Mouse (Mus musculus): ENCODE measurements around the gene Hexdc. TPM values are rescaled to one million over a fixed set of nuclear protein-coding genes. Genes with fewer than 3 reads are reported as not detected.

Gene Hexdc
- total and polyA plus RNA-seq, 2 experiments = 6.1 to 11.6 TPM

- no peak for DNase-seq (ENCODE audit: extremely low read depth, low read depth, low spot score)
- Histone ChIP-seq H3K9ac (ENCODE audit: low read depth, low read length) (no peak overlapping the region), H3K27ac (replicated peaks; ENCODE audit: insufficient read depth, low read depth, low read length) (no peak overlapping the region), H3K79me2 (ENCODE audit: control insufficient read depth, insufficient read depth, low read length) (no peaks in the 10 kb centered on the region), H3K4me1 (ENCODE audit: control insufficient read depth, insufficient read depth, low read length) (no peaks in the 10 kb centered on the region), H3K4me3 (ENCODE audit: insufficient read depth, low read depth, low read length) (no peak overlapping the region), H3K36me3 (ENCODE audit: control insufficient read depth, insufficient read depth, low read length) (no peaks in the 10 kb centered on the region), H3K27me3 (ENCODE audit: control insufficient read depth, insufficient read depth, low read length) (no peaks in the 10 kb centered on the region)
- WGBS = 92% methylated on average over 5 of the region's 5 CpGs
- TF ChIP-seq CTCF (IDR thresholded peaks at IDR 0.05; ENCODE audit: low read depth, low read length) = no peak
- no peak for TF ChIP-seq POLR2A (IDR thresholded peaks at IDR 0.05; ENCODE audit: extremely low read depth, insufficient read depth, low read length)
Measured at GRCm38 (mm10) chr11:121173203-121173602, 31.0 kb upstream of the Hexdc start.

DNA sequence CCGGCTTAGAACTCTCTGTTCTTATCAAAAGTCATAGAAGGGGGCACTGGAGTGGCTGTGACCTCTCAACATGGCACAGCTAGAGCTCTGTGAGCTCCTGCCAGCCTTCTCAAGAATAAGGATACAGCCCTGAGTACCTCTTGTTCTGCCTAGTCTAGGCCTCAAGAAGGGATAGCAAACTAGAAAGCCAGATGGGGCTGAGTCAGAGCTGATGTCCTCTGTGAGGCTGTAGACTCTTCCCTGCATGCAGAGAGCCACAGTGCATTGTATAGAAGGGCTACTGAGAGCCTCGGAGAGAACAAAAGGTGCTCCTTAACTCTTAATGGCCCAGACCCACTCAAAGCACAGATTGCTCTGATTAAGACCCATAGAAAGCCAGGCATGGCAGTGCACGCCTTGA is 30.0 kb upstream of the Hexdc start:
- Histone ChIP-seq H3K79me2 (ENCODE audit: control insufficient read depth, insufficient read depth, low read length) (no peaks in the 10 kb centered on the region), H3K27me3 (ENCODE audit: control insufficient read depth, insufficient read depth, low read length) (no peaks in the 10 kb centered on the region), H3K4me3 (ENCODE audit: insufficient read depth, low read depth, low read length) (no peak overlapping the region), H3K9ac (ENCODE audit: low read depth, low read length) (no peak overlapping the region), H3K4me1 (ENCODE audit: control insufficient read depth, insufficient read depth, low read length) (no peaks in the 10 kb centered on the region), H3K27ac (replicated peaks; ENCODE audit: insufficient read depth, low read depth, low read length) (no peak overlapping the region), H3K36me3 (ENCODE audit: control insufficient read depth, insufficient read depth, low read length) (no peaks in the 10 kb centered on the region)
- TF ChIP-seq POLR2A (IDR thresholded peaks at IDR 0.05; ENCODE audit: extremely low read depth, insufficient read depth, low read length) = no peak
- no peak for TF ChIP-seq CTCF (IDR thresholded peaks at IDR 0.05; ENCODE audit: low read depth, low read length)
- WGBS = 82% methylated on average over 3 of the region's 3 CpGs
- no peak for DNase-seq (ENCODE audit: extremely low read depth, low read depth, low spot score)

GRCm38 (mm10) chr11:121176285-121177270 is 27.7 kb upstream of the Hexdc start:
- Histone ChIP-seq H3K79me2 (ENCODE audit: control insufficient read depth, insufficient read depth, low read length) (no peaks in the 10 kb centered on the region), H3K27me3 (ENCODE audit: control insufficient read depth, insufficient read depth, low read length) (no peaks in the 10 kb centered on the region), H3K4me1 (ENCODE audit: control insufficient read depth, insufficient read depth, low read length) (no peaks in the 10 kb centered on the region), H3K27ac (replicated peaks; ENCODE audit: insufficient read depth, low read depth, low read length) (no peak overlapping the region), H3K4me3 (ENCODE audit: insufficient read depth, low read depth, low read length) (no peak overlapping the region), H3K9ac (ENCODE audit: low read depth, low read length) (no peak overlapping the region), H3K36me3 (ENCODE audit: control insufficient read depth, insufficient read depth, low read length) (no peaks in the 10 kb centered on the region)
- 55% methylated on average over 12 of the region's 12 CpGs for WGBS
- peak; percentile 40 for DNase-seq (ENCODE audit: extremely low read depth, low read depth, low spot score)
- TF ChIP-seq POLR2A (IDR thresholded peaks at IDR 0.05; ENCODE audit: extremely low read depth, insufficient read depth, low read length) (no peak), CTCF (IDR thresholded peaks at IDR 0.05; ENCODE audit: low read depth, low read length) (peak; percentile 92)

GRCm38 (mm10) chr11:121189681-121190080 is 14.6 kb upstream of the Hexdc start:
- no peak overlapping the region for H3K9ac ChIP-seq (ENCODE audit: low read depth, low read length)
- no peaks in the 10 kb centered on the region for H3K79me2 ChIP-seq (ENCODE audit: control insufficient read depth, insufficient read depth, low read length)
- WGBS = 21% methylated on average over 3 of the region's 3 CpGs
- no peak overlapping the region for H3K27ac ChIP-seq (replicated peaks; ENCODE audit: insufficient read depth, low read depth, low read length)
- H3K36me3 ChIP-seq (ENCODE audit: control insufficient read depth, insufficient read depth, low read length) = no peaks in the 10 kb centered on the region
- H3K4me3 ChIP-seq (ENCODE audit: insufficient read depth, low read depth, low read length) = no peak overlapping the region
- H3K4me1 ChIP-seq (ENCODE audit: control insufficient read depth, insufficient read depth, low read length) = peaks cover 6% of the 10 kb centered on the region
- no peak for TF ChIP-seq CTCF (IDR thresholded peaks at IDR 0.05; ENCODE audit: low read depth, low read length)
- TF ChIP-seq POLR2A (IDR thresholded peaks at IDR 0.05; ENCODE audit: extremely low read depth, insufficient read depth, low read length) = no peak
- peak; percentile 75 for DNase-seq (ENCODE audit: extremely low read depth, low read depth, low spot score)
- H3K27me3 ChIP-seq (ENCODE audit: control insufficient read depth, insufficient read depth, low read length) = no peaks in the 10 kb centered on the region

- H3K27ac ChIP-seq (replicated peaks; ENCODE audit: insufficient read depth, low read depth, low read length) = no peak overlapping the region
- peaks cover 6% of the 10 kb centered on the region for H3K4me1 ChIP-seq (ENCODE audit: control insufficient read depth, insufficient read depth, low read length)
- 85% methylated on average over 2 of the region's 2 CpGs for WGBS
- H3K36me3 ChIP-seq (ENCODE audit: control insufficient read depth, insufficient read depth, low read length) = no peaks in the 10 kb centered on the region
- no peaks in the 10 kb centered on the region for H3K27me3 ChIP-seq (ENCODE audit: control insufficient read depth, insufficient read depth, low read length)
- no peak overlapping the region for H3K9ac ChIP-seq (ENCODE audit: low read depth, low read length)
- H3K79me2 ChIP-seq (ENCODE audit: control insufficient read depth, insufficient read depth, low read length) = no peaks in the 10 kb centered on the region
- no peak for DNase-seq (ENCODE audit: extremely low read depth, low read depth, low spot score)
- TF ChIP-seq CTCF (IDR thresholded peaks at IDR 0.05; ENCODE audit: low read depth, low read length) = no peak
- no peak for TF ChIP-seq POLR2A (IDR thresholded peaks at IDR 0.05; ENCODE audit: extremely low read depth, insufficient read depth, low read length)
- H3K4me3 ChIP-seq (ENCODE audit: insufficient read depth, low read depth, low read length) = no peak overlapping the region
Measured at GRCm38 (mm10) chr11:121192742-121193141, 11.5 kb upstream of the Hexdc start.

DNA sequence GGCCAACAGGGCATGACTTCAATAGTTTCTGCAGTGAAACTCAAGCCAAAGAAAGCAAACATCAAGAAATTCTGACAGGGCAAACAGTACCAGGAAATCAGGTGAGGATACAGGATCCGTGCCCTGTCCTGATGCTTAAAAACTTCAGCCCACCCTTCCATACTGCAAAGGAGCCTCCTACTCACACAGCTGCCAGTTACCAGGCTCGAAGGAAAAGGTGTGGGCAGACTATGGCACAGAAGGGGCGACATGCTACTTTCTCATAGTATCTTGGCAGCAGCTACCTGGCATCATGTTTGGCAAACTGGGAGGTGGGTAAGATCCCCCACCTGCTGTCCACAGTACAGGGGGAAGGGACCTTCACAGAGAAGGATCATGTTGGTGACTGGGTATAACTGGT is 10.8 kb upstream of the Hexdc start:
- TF ChIP-seq POLR2A (IDR thresholded peaks at IDR 0.05; ENCODE audit: extremely low read depth, insufficient read depth, low read length) (no peak), CTCF (IDR thresholded peaks at IDR 0.05; ENCODE audit: low read depth, low read length) (no peak)
- Histone ChIP-seq H3K27ac (replicated peaks; ENCODE audit: insufficient read depth, low read depth, low read length) (no peak overlapping the region), H3K9ac (ENCODE audit: low read depth, low read length) (no peak overlapping the region), H3K4me1 (ENCODE audit: control insufficient read depth, insufficient read depth, low read length) (peaks cover 6% of the 10 kb centered on the region), H3K27me3 (ENCODE audit: control insufficient read depth, insufficient read depth, low read length) (no peaks in the 10 kb centered on the region), H3K4me3 (ENCODE audit: insufficient read depth, low read depth, low read length) (no peak overlapping the region), H3K36me3 (ENCODE audit: control insufficient read depth, insufficient read depth, low read length) (no peaks in the 10 kb centered on the region), H3K79me2 (ENCODE audit: control insufficient read depth, insufficient read depth, low read length) (no peaks in the 10 kb centered on the region)
- DNase-seq (ENCODE audit: extremely low read depth, low read depth, low spot score) = no peak
- 82% methylated on average over 3 of the region's 3 CpGs for WGBS

Data from liver, adult 2 months (tissue).